Mouse (Mus musculus): ENCODE measurements around the gene Stxbp1. TPM values are rescaled to one million over a fixed set of nuclear protein-coding genes. Genes with fewer than 3 reads are reported as not detected.
A peak's percentile ranks its signal among the peaks of the same experiment; 100 is the strongest.

Gene Stxbp1
- polyA plus RNA-seq, 1 experiment: 1.6 TPM

DNA sequence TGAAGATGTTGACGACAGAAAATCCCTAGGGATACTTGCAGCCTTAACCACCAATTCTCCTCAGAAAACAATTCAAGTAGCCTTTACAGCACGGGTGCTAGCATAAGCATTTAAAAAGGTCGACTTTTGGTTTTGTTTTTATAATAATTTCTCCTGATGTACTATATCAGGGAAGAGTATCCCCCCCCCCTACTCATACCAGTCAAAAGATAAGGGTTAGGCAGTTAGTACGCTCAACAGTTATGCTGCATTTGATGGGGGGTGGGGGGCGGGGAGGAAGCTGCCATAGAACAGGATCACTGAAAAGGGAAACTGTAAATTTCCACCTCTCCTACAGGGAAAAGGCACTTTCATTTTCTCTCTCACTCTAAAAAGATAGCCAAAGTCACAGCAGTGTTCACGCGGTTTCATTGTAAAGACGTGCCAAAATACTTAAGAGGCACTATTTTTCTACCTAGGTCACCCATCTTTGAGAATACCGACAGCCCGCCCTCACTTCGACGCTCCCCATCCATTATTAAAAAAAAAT, 1.4 kb downstream of the Stxbp1 start:
- H3K27me3 ChIP-seq (replicated peaks): peaks cover 20% of the 10 kb centered on the region
- peaks cover 27% of the 10 kb centered on the region for H3K4me1 ChIP-seq
- H3K9me3 ChIP-seq: 0 out of 2 replicates have a peak, but pooled peaks cover 3% of the 10 kb centered on the region
- TF ChIP-seq FLI1 (IDR thresholded peaks at IDR 0.05; ENCODE audit: low read length) (no peak), GATA1 (IDR thresholded peaks at IDR 0.05; ENCODE audit: borderline replicate concordance, low read length) (no peak)
- H3K4me3 ChIP-seq (replicated peaks): peak overlapping the region; percentile 97
- H3K36me3 ChIP-seq (replicated peaks; ENCODE audit: low read length): no peaks in the 10 kb centered on the region

DNA sequence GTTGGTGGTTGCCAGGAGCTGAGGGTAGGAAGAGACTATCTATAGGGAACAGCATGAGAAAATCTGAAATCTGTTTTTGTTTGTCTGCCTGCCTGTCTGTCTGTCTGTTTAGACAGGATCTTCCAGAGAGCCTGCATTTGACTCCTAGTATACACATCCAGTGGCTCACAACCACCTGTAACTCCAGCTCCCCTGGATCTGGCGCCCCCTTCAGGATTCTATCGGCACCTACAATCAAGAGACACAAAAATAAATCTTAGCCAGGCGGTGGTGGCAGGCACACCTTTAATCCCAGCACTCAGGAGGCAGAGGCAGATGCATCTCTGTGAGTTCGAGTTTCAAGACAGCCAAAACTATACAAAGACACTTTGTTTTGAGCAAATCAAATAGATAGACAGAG, 4.5 kb downstream of the Stxbp1 start:
- Histone ChIP-seq H3K36me3 (replicated peaks; ENCODE audit: low read length) (no peaks in the 10 kb centered on the region), H3K27me3 (replicated peaks) (peaks cover 29% of the 10 kb centered on the region)

DNA sequence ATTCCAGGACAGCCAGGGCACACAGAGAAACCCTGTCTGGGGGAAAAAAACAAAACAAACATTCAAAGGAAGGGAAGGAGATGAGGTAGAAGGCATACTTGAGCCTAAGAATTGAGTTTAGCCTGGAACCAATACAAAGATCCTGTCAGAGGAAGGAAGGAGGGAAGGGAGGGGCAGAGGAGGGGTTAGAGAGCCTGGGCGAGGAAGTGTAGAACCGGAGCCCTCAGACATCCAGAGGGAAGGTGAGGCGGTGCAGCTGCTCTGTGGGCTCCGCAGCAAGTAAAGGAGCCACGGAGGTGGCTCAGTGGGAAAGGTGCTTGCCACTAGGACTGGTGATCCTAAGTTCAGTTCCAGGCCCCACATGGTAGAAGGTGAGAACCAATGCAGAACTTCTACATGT, 5.9 kb downstream of the Stxbp1 start:
- no peaks in the 10 kb centered on the region for H3K36me3 ChIP-seq (replicated peaks; ENCODE audit: low read length)
- peaks cover 19% of the 10 kb centered on the region for H3K4me1 ChIP-seq
- no peak overlapping the region for H3K4me3 ChIP-seq (replicated peaks)
- no peak for TF ChIP-seq FLI1 (IDR thresholded peaks at IDR 0.05; ENCODE audit: low read length)
- TF ChIP-seq GATA1 (IDR thresholded peaks at IDR 0.05; ENCODE audit: borderline replicate concordance, low read length): no peak
- peaks cover 28% of the 10 kb centered on the region for H3K27me3 ChIP-seq (replicated peaks)
- H3K9me3 ChIP-seq: no peaks in the 10 kb centered on the region

More for the DNA sequence above, 4.5 kb downstream of the Stxbp1 start:
- Histone ChIP-seq H3K9me3 (no peaks in the 10 kb centered on the region), H3K4me1 (peaks cover 29% of the 10 kb centered on the region), H3K4me3 (replicated peaks) (no peak overlapping the region)
- no peak for TF ChIP-seq FLI1 (IDR thresholded peaks at IDR 0.05; ENCODE audit: low read length)
- TF ChIP-seq GATA1 (IDR thresholded peaks at IDR 0.05; ENCODE audit: borderline replicate concordance, low read length): no peak

DNA sequence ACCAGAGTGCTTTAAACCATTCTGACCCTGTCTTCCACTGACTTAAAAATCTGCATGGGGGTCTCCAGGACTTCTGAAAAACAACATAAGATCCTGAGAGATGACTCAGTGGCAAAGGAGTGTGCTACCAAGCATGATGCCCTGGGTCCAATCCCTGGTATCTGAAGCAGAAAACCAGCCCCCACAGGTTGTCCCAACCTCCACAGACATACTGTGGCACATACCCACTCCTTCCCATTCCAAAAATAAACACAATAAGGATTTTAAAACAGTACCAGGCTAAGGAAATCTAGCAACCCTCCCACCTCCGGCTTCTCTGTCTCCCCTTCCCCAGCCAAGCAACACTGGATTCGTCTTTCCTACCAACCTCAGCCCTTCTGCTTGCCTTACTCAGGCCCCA, 7.8 kb downstream of the Stxbp1 start:
- TF ChIP-seq FLI1 (IDR thresholded peaks at IDR 0.05; ENCODE audit: low read length) (no peak), GATA1 (IDR thresholded peaks at IDR 0.05; ENCODE audit: borderline replicate concordance, low read length) (no peak)
- Histone ChIP-seq H3K4me1 (peaks cover 25% of the 10 kb centered on the region), H3K4me3 (replicated peaks) (no peak overlapping the region), H3K9me3 (no peaks in the 10 kb centered on the region), H3K27me3 (replicated peaks) (peaks cover 24% of the 10 kb centered on the region), H3K36me3 (replicated peaks; ENCODE audit: low read length) (no peaks in the 10 kb centered on the region)

DNA sequence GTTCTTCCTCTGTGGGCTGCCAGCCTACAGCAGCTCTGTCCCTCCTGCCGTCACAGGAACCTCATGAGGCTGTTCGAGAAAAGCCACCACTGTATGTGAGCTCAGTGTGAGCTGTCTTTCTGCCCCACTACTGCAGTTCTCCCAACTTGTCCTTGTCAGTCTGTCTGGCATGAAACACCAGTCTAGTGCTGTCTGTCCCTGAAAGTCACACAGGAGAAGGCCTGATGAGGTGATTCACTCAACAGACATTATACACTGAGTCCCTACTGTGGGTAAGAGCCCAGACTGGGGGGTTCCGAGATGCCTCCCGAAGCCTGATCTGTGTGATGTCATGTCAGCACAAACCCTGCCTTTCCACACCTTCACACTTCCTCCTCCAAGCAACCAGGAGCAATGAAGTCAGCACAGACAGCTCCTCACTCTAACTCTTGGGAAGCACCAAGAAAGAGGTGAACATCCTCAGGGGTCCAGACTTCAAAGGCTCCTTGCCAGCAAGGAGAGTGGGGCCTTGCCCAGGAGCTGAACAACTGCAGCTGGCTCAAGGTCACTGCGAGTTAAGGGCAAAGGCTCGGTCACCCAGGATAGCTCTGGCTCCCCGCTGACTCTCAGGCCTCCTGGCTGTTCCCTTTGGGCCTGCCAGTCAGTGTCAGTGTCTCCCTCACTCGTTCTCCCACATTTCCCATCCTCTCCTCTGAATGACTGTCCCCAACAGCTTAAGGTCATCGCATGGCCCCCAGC, 8.7 kb downstream of the Stxbp1 start:
- no peak for TF ChIP-seq FLI1 (IDR thresholded peaks at IDR 0.05; ENCODE audit: low read length)
- no peak for TF ChIP-seq GATA1 (IDR thresholded peaks at IDR 0.05; ENCODE audit: borderline replicate concordance, low read length)
- no peak overlapping the region for H3K4me3 ChIP-seq (replicated peaks)
- no peaks in the 10 kb centered on the region for H3K36me3 ChIP-seq (replicated peaks; ENCODE audit: low read length)
- H3K4me1 ChIP-seq: peaks cover 33% of the 10 kb centered on the region
- peaks cover 20% of the 10 kb centered on the region for H3K27me3 ChIP-seq (replicated peaks)
- H3K9me3 ChIP-seq: no peaks in the 10 kb centered on the region

DNA sequence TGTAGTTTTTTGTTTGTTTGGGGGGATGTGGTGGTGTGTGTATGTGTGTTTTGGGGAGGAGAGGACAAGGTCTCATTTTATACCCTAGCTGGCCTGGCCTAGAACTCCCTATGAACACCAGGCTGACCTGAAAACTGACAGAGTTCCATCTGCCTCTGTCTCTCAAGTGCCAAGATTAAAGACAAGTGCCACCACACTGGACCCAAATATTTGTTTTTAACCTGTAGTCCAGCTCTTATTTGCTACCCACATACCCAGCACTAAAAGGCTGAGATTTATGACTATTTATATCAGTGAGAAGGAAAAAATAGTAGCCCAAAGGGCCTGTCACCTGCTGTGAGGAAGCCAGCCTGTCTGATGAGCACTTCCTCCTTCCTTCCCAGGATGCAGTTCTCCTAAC, 11.5 kb downstream of the Stxbp1 start:
- Histone ChIP-seq H3K9me3 (no peaks in the 10 kb centered on the region), H3K4me1 (peaks cover 27% of the 10 kb centered on the region), H3K27me3 (replicated peaks) (peaks cover 18% of the 10 kb centered on the region), H3K36me3 (replicated peaks; ENCODE audit: low read length) (no peaks in the 10 kb centered on the region), H3K4me3 (replicated peaks) (no peak overlapping the region)
- no peak for TF ChIP-seq FLI1 (IDR thresholded peaks at IDR 0.05; ENCODE audit: low read length)
- no peak for TF ChIP-seq GATA1 (IDR thresholded peaks at IDR 0.05; ENCODE audit: borderline replicate concordance, low read length)

DNA sequence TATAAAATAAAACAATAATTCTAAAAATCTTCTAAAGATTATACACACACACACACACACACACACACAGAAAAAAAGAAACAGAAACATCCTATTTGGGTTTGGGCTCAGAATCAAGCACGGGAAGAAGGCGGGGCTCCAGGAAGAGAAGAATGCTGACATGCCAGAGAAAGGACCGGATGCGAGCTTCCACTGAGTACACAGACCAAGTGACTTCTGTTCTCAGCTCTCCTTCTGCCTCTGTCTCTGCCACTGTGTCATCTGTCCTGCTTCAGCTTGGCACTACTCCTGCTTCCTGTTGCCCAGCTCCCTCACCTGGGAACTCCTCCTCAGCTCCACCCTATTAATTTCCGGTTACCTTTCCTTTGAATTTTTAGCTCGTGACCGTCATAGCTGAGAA, 12.5 kb downstream of the Stxbp1 start:
- H3K9me3 ChIP-seq: no peaks in the 10 kb centered on the region
- peaks cover 21% of the 10 kb centered on the region for H3K27me3 ChIP-seq (replicated peaks)
- no peaks in the 10 kb centered on the region for H3K36me3 ChIP-seq (replicated peaks; ENCODE audit: low read length)
- peaks cover 31% of the 10 kb centered on the region for H3K4me1 ChIP-seq
- peak overlapping the region; percentile 78 for H3K4me3 ChIP-seq (replicated peaks)
- TF ChIP-seq FLI1 (IDR thresholded peaks at IDR 0.05; ENCODE audit: low read length) (no peak), GATA1 (IDR thresholded peaks at IDR 0.05; ENCODE audit: borderline replicate concordance, low read length) (no peak)

DNA sequence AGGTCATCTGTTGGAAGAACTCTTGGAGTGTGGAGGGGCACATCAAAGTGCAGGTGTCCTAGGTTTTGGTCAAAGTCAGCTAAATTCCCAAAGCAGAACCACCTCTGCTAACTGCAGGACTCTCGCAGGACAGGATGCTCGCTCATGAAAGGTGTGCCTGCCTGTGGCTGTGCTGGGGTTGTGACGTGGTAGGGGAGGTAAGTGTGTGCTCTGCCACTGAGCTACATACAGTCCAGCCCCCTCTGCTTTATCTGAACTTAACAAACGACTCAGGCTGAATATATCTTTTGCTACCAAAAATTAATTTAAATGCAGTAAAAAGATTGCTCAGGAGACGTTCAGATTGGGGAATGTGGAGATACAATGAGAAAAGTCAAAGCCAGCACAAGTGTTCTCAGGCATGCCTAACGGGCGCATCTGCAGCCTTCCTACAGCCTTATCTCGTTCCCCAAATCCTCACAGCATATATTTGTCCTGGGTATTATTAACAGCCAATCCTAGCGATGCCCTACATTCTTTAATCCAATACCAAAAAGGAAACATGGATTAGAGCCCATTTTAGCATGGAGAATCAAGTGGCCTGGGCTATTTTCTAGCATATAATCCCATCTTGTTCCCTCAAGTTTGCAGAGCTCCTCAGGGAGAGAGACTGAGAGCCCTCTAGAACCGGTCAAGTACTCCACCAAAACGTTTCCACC, 17.9 kb downstream of the Stxbp1 start:
- Histone ChIP-seq H3K9me3 (no peaks in the 10 kb centered on the region), H3K27me3 (replicated peaks) (peaks cover 11% of the 10 kb centered on the region), H3K4me3 (replicated peaks) (no peak overlapping the region)

DNA sequence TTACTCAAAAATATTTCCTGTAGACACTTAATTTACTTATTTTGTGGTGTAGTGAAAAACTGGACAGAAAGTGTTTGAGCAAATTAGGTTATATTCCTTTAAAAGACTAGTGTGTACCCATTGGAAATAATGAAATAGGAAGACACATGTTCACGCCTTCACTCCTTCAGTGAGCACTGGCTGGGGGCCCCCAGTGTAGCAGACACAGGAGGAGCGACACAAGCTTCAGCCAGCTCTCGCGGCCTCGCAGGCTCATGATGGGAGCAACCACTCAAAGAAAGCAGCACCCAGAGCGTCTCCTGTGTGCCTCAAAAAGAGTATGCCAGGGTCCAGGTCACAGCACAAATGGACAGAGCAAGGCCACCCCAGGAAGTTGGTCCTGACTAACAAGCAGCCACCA, 21.2 kb downstream of the Stxbp1 start:
- Histone ChIP-seq H3K27me3 (replicated peaks) (peaks cover 26% of the 10 kb centered on the region), H3K36me3 (replicated peaks; ENCODE audit: low read length) (no peaks in the 10 kb centered on the region), H3K4me3 (replicated peaks) (no peak overlapping the region), H3K4me1 (peaks cover 16% of the 10 kb centered on the region; the same call in 1 of the 2 replicates), H3K9me3 (no peaks in the 10 kb centered on the region)
- TF ChIP-seq GATA1 (IDR thresholded peaks at IDR 0.05; ENCODE audit: borderline replicate concordance, low read length) (no peak), FLI1 (IDR thresholded peaks at IDR 0.05; ENCODE audit: low read length) (no peak)

More for the DNA sequence above, 17.9 kb downstream of the Stxbp1 start:
- TF ChIP-seq FLI1 (IDR thresholded peaks at IDR 0.05; ENCODE audit: low read length) (no peak), GATA1 (IDR thresholded peaks at IDR 0.05; ENCODE audit: borderline replicate concordance, low read length) (no peak)
- H3K4me1 ChIP-seq: peaks cover 14% of the 10 kb centered on the region
- H3K36me3 ChIP-seq (replicated peaks; ENCODE audit: low read length): no peaks in the 10 kb centered on the region

DNA sequence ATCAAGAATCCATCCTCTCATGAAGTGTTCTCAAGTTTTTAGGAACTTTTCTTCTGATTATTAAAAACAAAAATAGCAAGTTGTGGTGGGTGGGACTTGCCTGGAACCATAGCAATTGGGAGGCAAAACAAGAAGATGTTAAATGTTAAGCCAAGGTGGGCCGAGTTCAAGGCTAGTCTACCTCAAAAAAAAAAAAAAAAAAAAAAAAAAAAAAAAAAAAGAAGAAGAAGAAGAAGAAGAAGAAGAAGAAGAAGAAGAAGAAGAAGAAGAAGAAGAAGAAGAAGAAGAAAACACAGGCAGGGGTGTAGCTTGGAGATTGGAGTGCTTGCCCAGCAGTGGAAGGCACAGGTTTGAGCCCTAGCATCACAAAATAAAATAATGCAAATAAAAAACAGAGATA, 22.3 kb downstream of the Stxbp1 start:
- Histone ChIP-seq H3K4me1 (peaks cover 12% of the 10 kb centered on the region; the same call in 1 of the 2 replicates), H3K9me3 (no peaks in the 10 kb centered on the region), H3K36me3 (replicated peaks; ENCODE audit: low read length) (no peaks in the 10 kb centered on the region), H3K27me3 (replicated peaks) (peaks cover 21% of the 10 kb centered on the region), H3K4me3 (replicated peaks) (no peak overlapping the region)
- TF ChIP-seq FLI1 (IDR thresholded peaks at IDR 0.05; ENCODE audit: low read length) (no peak), GATA1 (IDR thresholded peaks at IDR 0.05; ENCODE audit: borderline replicate concordance, low read length) (no peak)

Data from megakaryocyte, embryonic 14.5 days (primary cell).